Mouse (Mus musculus): ENCODE results near the gene Gm10322. TPM values are rescaled to one million over a fixed set of nuclear protein-coding genes. Genes with fewer than 3 reads are reported as not detected.

Gene Gm10322
- total RNA-seq, 2 experiments from 2014 or later = not detected

DNA sequence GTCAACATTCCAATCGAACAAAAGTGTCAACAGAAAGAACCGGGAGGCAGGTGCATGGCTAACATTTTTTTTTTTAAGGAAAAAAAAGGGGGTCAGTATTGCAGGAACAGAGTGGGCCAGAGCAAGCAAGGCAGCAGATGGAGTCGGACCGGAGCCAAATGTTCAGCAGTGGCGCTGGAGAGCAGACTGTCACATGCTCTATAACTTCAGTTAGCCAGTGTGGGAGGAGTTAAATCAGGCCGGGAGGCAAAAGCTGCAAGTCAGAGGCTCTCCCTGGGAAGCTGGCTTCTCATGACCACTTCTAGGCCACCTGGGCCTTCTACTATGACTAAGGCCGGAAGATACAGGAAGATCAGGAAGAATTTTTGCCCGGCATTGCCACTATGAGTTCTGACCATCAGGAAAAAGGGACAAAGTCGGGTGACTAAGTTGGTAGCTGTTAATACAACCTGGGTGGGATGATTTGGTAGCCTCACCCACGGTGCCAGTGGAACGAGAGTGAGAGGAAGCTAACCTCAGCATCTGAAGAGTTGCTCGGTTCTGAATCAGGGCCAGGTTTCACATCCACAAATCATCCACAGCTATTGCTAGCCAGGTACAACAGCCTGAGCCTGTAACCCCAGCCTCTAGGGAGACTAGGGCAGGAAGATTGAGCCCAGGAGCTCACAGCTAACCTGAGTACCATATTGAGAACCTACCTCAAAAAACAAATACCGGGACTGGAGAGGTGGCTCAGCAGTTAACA is 21.9 kb upstream of the Gm10322 start:
- 0 out of 2 replicates have a peak, but pooled peaks have one; percentile 44 for ATAC-seq (replicated peaks; ENCODE audit: low FRiP score, poor library complexity, severe bottlenecking)

DNA sequence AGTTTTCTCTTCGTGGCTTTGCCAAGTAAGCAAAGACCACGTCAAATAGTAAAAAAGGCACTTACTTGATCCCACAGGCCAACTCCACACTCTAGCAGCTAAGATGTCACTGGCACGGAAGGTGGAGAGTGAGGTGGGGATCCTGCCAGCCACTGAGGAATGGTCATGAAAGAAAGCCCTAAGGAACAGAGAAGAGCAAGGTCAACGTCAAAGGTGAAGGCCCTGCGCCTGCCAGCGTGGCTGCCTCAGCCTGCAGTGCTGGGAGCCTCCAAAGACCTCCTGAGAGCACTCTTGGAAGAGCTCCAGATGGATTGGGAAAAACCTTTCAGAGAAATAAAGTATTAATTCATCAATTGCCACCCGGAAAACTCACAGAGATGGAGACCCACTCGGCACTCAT is 15.3 kb upstream of the Gm10322 start:
- ATAC-seq (replicated peaks; ENCODE audit: low FRiP score, poor library complexity, severe bottlenecking) = no peak

DNA sequence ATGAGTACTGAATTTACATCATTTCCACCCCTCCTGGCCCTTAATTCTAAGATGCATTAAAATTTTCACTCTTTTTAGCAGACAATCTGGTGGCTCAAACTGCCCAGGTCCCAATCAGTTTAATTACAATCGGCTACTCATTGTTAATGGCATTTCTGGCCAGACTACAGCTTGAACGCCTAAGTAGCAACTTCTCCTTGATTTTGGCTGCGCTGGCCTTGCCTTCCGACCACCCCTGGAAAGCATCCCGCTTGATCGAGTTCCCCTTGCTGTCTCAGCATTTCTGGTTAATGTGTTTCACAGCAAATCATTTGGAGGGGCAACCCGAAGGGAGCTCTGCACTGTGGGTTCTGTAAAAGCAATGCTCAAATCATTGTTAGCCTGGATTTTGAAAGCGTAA is 13.8 kb upstream of the Gm10322 start:
- ATAC-seq (replicated peaks; ENCODE audit: low FRiP score, poor library complexity, severe bottlenecking) = no peak

DNA sequence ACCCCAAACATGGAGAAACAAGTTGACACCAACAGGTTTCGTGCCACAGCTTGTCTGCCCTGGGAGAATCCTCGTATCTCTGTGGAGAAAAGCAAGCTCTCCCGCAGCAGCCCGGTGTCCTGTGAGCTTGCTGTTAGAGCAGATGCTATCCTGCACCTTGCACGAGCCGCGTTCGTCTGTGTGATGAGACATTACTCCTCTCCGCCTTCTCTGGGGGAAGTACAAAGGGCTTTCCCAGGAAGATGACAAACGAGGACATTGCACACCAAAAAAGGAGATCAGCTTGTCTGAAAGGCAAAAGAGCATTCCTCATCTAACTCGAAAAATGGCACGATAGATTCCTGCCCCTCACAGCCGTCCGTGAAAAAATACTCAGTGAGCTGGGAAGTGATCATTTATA is 13.0 kb upstream of the Gm10322 start:
- ATAC-seq (replicated peaks; ENCODE audit: low FRiP score, poor library complexity, severe bottlenecking) = no peak

DNA sequence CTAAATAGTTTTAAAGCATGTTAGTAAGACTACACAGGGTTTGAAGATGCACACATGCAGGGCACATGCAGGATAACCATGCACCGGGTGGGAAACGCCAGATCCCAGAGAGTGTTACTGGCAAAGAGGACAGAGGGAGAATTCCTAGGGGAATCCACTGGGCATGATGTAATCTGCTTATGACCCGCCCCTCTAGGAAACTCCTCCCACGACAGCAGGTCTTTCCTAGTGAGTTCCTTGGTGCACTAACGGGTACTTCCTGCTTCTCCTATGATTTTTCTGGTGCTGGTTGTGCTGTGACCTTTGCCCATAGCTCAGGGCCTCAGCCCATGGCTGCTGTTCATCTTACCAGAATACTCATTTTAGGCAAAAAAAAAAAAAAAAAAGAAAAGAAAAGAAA is 12.0 kb upstream of the Gm10322 start:
- no peak for ATAC-seq (replicated peaks; ENCODE audit: low FRiP score, poor library complexity, severe bottlenecking)

DNA sequence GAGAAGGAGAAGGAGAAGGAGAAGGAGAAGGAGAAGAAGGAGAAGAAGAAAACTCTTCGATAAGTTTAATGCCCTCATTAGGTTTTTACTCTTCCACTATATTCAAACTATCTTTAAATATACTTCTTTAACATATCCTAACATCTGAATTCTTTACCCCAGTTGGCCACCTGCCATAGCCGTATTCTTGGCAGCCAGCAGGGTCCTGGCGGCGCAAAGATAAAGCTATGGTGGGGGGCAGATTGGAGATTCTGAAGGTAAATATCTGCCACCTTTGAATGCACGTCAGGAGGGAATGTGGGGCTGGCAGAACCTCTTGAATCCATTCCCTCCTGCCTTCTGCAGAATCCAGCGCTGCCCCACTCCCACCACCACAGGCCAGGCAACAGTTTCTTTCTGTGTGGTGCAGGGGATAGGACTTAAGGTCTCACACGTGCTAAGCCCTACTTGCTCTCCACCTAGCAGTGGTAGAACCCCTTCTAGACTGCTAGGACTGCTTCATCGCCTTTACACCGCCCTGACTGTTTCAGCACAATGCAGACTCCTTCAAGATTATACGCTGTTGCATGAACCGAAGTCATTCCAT is 10.9 kb upstream of the Gm10322 start:
- ATAC-seq (replicated peaks; ENCODE audit: low FRiP score, poor library complexity, severe bottlenecking) = no peak

DNA sequence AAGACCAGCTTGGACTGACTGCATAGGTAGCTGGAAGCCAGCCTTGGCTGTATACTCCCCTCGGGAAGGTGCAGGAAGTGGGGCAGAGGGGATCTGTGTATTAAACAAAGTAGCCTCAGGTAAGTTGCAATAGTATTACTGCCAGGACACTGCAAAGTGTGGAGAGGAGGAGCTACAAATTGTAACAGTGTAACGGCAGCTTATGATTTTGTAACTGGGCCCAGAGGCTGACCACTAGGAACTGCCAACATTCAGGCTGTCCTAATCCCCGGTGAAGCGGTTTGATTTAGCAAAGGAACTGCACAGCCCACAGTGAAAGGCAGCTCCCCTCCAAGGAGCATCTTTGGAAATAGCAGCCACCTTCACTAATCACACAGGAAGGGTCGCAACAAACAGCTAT is 2.6 kb upstream of the Gm10322 start:
- ATAC-seq (replicated peaks; ENCODE audit: low FRiP score, poor library complexity, severe bottlenecking) = no peak

DNA sequence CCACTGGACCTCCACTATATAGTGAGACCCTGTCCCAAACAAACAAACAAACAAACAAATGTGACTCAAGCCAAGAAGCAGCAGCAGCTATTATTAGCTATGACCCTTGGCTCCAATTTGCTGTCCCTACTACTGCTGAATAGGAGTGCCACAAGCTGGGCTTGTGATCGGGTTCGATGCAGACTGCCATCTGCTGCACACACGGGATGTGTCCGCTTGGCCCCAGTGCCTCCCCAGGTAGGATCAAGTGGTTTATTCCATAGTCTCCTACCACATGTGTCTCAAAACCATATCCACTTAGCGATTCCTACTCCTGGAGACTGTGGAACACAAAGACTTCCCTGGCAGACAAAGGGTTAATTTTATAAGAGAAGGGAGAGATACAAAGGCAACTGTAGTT is 1.7 kb upstream of the Gm10322 start:
- no peak for ATAC-seq (replicated peaks; ENCODE audit: low FRiP score, poor library complexity, severe bottlenecking)

DNA sequence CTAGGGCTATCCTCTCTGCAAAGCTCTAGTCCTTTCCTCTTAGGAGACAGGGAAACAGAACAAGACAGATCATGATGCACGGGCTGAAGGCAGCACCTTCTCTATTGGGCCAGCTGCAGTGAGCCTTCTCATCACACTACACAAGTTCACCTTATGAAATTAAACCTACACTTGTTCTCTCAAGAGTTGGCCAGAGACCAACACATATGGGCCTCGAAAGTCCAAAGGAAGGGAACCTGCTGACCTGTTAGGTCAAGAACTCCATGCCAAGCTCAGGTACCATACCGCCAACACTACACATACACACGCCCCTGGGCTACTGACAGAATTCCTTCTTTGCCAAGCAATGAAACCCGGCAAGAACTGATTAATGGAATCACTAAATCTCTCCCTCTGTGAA is 452 bp upstream of the Gm10322 start:
- ATAC-seq (replicated peaks; ENCODE audit: low FRiP score, poor library complexity, severe bottlenecking) = no peak

DNA sequence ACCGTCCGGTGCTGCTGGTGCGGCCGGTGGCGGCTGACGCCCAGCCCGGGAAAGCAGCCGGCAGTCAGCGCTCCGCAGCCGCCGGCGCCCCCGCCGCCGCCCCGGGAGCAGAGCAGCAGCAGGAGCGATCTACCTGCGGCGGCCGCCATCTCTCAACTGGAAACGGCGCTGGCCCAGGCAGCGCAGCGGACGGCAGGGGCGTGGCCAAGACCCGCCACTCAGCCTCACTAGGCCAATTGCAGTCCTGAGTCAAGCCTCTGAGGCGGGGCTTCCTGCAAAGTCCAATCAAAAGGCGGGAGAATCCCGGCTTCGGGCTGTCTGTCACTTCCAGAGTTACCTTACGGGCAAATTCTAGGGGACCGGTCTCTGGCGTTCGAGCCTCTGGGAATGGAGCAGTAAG is 659 bp downstream of the Gm10322 start, which contains the start of gene Mcu:
Mcu (minus strand) TSS at position 171 of the 400 bp plus-strand sequence.
- ATAC-seq (replicated peaks; ENCODE audit: low FRiP score, poor library complexity, severe bottlenecking) = peak; percentile 96

DNA sequence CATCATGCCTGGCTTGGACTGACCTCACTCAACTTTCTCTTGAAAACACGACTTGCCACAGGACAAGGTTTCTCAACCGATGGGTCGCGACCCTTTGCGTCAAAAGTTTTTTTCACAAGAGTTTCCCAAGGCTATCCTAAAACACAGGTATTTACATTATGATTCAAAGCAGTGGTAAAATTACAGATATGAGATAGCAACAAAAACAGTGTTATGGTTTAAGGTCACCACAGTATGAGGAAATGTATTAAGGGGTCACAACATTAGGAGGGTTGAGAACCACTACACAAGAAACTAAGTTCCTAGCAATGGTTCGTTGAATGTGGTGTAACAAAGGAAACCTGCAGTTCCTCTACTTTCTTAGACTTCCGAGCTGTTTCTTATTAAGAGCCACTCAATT is 1.9 kb downstream of the Gm10322 start:
- no peak for ATAC-seq (replicated peaks; ENCODE audit: low FRiP score, poor library complexity, severe bottlenecking)

DNA sequence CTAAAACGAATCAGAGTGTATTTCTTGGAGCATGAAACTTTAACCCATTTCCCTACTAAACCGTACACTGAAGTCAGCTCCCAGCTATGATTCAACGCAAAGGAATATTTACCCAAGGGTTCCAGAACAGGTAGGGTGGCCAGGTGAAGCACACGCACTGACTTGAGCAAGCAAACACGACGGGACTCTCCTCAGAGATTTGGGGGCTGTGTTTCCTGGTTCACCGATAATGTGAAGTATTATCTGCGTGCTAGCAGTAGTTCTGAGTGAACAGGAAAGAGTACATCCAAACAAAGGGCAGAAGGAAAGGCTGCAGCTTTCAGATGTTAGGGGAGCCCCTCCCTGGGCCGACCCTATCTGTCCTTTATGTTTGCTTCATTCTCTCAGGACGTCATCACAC is 5.5 kb downstream of the Gm10322 start:
- ATAC-seq (replicated peaks; ENCODE audit: low FRiP score, poor library complexity, severe bottlenecking) = no peak

DNA sequence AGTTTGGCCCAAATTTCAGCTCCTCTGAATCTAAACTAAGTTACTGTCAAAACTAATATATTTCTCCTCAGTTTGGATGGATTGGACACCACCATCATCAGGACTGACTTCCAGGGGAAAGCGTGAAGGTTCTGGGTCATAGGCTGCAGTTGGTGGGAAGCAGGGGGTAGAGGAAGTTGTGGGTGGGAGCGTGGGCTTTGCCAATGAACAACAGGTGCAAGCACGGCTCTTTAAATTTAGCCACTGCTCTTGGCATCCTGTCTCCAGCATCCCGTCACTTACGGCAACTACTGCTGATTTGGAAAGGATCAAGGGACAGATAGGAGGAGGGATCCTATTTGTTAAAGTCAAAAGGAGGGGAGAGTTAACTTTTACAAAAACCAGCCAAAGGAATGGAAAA is 7.6 kb downstream of the Gm10322 start:
- no peak for ATAC-seq (replicated peaks; ENCODE audit: low FRiP score, poor library complexity, severe bottlenecking)

DNA sequence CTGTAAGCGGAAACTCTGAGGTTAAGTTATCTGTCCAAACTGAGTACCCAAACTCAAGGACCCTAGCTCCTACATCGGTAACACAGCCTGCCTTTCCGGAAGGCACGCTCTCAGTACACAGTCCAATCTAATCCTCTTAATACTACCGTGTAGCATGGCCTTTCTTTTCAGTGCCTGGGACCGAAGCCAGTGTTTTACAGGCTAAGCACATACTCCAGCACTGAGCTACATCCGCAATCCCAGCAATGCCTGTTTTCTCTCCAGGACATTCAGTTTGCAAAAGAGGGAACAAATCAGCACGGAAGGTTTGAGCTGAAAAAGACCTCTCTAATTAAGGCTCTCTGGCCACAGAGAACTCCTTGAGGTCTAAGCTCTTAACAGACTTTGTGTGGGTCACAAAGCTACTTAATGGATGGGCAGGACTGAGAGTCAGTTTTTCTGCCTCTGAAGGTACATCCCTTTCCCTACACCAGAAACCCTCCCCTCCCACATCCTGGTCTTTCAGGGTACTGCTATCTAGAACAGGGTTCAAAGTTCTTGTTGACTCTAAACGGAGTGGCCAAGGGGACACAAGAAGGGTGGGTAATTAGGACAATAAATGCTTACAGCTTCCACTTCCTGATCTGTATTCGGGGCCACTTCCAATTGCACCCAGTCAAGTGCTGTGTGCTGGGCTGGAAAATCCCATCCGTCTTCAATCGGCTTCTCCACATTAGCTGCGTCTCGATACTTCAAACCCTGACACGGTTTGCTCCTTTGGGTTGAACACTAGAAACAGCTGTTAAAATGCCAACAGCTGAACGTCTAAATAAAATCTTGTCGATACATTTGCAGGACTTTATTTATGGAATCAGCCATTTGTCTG is 13.0 kb downstream of the Gm10322 start:
- no peak for ATAC-seq (replicated peaks; ENCODE audit: low FRiP score, poor library complexity, severe bottlenecking)

DNA sequence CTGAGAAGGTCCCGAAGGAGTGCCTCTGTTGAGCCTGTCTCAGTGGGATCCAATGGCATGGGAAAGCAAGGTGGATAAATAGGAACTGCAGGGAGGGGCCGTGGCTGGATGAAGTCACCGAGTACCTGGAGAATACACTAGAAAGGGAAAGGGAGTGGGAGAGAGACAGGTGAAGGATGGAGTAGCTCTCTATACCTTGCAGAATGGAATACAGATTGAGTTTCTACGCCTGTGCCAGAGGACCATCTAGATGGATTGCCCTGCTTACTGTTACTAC is 13.6 kb downstream of the Gm10322 start:
- ATAC-seq (replicated peaks; ENCODE audit: low FRiP score, poor library complexity, severe bottlenecking) = no peak

DNA sequence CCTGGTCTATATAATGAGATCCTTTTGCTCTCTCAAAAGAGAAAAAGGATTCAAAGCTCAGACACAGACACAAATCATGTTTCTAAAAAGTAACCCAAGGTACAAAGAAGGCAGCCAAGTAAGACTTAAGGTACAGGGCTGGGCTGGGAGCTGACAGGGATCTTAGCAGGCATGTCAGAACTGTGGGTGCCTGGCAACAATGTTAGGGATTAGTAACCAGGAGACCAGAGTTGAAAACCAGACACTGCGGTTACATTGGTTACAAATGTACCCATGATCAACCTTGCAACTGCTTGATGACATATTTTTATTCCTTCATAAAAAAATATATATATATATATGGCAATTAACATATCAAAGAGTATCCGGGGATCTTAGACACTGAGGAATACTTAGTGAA is 20.2 kb downstream of the Gm10322 start:
- no peak for ATAC-seq (replicated peaks; ENCODE audit: low FRiP score, poor library complexity, severe bottlenecking)

DNA sequence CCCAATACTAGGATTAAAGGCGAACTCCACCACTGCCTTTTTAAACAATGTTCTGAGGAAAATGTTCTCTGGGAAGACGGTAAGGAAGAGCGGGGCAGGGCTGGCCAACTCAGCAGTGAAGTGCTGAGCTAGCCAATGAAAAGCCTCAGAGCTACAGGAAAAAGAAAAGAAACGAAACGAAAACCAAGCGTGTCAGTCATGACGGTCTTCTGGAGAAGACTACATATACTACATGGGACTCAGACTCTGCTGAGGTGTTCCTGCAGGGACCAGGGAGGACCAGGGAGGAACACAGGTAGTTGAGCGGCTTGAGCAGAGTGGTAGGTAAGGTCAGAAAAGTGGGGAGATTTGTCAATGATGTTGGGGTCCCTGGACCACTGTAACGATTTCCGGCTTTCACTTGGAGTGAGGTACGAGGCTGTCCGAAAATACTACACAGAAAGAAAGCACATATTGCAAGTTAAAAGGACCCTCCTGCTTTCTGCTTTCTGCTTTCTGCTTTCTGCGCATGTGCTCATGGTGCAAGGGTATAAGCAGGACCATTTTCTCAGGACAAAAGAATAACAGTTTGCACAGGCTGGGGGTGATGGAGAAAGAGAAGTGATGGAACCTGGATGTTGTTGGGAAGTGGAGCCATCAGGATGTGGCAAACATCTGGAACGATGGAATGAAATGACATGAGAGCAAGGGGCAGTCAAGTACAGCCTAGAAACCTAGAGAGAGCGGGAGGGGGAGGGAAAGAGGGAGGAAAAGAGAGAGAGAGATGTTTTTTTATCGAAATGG is 21.1 kb downstream of the Gm10322 start:
- peak; percentile 68 for ATAC-seq (replicated peaks; ENCODE audit: low FRiP score, poor library complexity, severe bottlenecking)

DNA sequence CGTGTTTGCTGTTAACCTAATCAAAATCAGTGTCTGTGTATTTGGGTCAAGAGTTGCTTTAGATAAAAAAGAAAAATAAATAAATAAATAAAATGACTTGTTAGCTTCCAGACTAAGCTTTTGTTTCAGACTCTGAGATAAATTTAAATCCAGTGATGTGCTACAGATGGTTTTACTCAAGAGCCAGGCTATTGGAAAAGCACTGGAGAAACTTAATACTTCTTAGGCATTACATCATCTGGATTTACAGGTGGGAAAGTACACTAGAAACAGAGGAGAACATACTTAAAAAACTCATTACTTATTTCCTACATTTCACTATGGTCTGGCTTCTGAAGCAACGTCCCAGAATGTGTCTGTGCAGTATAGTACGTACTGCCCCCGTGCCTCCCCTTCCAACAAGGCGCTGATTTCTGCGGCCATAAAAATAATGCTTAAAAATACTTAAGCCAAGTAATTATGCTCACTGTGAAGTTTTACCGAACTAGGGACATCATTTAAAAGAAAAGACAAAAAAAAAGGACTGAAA is 21.8 kb downstream of the Gm10322 start:
- no peak for ATAC-seq (replicated peaks; ENCODE audit: low FRiP score, poor library complexity, severe bottlenecking)

DNA sequence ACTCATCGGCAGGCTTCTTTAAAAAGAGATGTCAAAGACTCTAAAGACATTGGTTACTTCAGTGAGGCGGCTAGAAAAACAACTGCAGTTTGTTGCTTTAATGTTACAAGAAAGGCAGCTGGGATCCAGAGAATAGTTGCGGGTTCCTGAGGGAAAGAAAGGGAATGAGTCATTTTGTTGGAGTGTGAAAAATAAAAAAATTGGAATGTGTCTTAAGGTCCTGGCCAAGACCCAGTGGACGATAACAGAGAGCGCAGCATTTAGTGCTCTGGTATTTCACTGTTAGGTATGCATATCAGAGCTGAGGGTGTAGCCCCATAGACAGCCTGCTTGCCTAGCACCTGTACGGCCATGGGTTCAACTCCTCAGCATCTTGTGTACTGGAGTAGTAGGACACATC is 22.7 kb downstream of the Gm10322 start:
- no peak for ATAC-seq (replicated peaks; ENCODE audit: low FRiP score, poor library complexity, severe bottlenecking)

Measured in erythroid progenitor cell, adult 5-6 weeks (primary cell).